Mouse (Mus musculus): ENCODE results near the gene Plxnb1. TPM values are rescaled to one million over a fixed set of nuclear protein-coding genes. Genes with fewer than 3 reads are reported as not detected.
"Not testable (repeated sequence)": the region's sequence is repeated elsewhere in the genome, so short reads cannot be mapped to it uniquely, and the experiment has no call there.

Plxnb1 gene
- total RNA-seq, 2 experiments from 2014 or later = 90.5 to 91.9 TPM

DNA sequence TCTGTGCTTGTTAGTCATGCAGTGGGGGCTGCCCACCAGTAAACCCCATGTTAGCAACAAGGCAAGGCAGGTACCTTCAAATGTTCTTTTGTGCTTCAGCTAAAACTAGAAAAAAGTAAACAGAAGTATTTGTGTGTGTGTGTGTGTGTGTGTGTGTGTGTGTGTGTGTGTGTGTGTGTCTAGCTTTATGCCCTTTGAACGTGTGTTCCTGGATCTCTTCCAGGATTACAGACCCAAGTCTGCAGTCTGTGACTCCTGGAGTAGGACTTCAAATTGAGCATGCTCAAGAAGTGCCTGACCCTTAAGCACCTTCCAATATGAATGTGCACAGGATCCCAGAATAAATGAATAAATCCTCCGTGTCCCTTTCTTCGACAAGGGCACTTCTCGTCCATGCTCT lies 31.9 kb downstream of the Plxnb1 start:
- no peak for DNase-seq (ENCODE audit: low spot score in 2 of 2)

DNA sequence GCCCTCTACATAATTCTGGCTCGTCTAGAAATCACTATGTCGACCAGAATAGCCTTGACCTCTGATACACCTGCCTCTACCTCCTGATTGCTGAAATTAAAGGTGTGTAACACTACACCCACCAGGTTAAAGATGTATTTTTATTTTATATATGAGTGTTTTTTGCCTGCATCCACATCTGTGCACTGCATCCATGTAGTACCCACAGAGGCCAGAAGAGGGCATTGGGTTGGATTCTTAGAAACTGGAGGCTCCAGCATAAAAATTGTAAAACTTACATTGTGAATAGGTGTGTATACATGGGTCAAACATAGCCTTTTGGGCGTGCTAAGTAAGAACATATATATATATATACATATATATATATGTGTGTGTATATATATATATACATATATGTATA lies 33.0 kb downstream of the Plxnb1 start:
- DNase-seq (ENCODE audit: low spot score in 2 of 2) = peak in 1 of 2 experiments; percentile 23

DNA sequence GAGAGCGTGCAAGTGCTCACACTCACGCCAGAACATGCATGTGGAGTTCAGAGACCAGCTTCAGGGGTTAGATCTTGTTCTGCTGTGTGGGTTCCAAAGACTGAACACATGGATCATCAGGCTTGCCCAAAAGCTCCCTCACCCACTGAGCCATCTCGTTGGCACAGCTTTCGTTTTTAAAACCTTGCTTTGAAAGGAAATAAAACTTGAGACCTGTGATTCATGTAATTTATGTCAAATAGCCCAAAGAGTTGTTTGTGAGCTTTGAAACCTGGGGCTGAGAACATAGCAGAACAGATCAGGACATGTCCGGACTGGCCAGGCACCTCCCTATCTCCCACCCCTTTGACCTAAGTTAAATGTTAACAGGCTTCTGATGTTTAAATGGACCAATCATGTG lies 34.9 kb downstream of the Plxnb1 start:
- no peak for DNase-seq (ENCODE audit: low spot score in 2 of 2)

DNA sequence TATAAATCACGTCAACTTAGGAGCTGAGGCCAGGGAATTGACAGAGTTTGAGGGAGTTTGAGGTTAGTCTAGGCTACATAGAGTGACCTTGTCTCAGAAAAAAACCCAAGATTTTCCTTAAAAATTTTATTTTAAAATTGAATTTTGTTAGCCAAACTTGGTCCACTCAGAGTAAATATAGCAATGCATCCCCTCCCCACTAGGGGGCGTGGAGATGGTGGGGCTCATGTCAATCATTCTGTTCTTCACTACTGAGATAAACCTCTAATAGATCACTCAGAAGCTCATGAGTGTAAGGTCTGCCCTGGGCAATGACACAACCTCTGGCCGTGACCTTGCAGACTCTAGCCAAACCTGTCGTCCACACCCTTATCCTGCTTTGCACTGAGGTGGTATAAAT lies 45.2 kb downstream of the Plxnb1 start:
- not testable (repeated sequence) for DNase-seq (ENCODE audit: low spot score in 2 of 2)

DNA sequence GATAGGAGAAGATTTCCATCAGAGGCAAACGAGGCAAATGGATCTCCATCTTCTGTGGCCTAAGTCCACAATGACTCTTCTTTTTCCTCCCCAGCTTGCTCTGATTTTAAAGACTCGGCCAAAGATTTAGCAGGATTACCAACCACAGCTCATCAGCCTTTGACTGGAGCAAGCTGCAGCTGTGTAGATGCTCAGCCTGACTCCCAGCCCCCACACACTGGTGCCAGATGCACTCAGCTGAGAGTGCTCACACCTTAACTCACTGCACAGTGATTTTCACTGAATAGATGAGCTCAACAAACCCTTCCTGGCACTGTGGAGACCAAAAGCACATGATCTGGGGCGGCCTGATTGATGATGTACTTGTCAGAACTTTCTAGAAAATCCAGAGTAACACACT lies 66.8 kb downstream of the Plxnb1 start, which contains the start of gene Fbxw21:
TSS of gene Fbxw21 (minus strand) at position 101 of the 400 bp plus-strand sequence.
- DNase-seq (ENCODE audit: low spot score in 2 of 2) = no peak

DNA sequence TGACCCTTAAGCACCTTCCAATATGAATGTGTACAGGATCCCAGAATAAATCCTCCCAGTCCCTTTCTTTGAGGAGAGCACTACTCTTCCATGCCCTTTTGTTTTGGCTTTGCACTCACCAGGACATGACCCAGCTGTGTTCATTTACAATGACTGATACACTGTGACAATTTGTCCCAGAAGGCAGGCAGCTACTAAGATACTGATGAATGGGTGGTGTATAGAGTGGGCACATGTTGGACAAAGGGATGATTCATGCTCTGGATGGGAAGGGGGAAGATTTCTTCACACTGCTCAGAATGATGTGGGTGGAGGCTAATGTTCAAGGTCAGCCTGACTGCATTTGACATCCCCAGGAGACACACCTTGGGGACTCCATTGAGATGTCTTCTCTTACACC lies 72.1 kb downstream of the Plxnb1 start:
- DNase-seq (ENCODE audit: low spot score in 2 of 2) = no peak

Other genes with a start within 250 kb of the Plxnb1 start
- 10 to 100 TPM; 31.5 to 33.6 TPM for gene Slc26a6, start 242.1 kb upstream of the Plxnb1 start, total RNA-seq (2021)
- under 1 TPM; 0.37 to 0.43 TPM for gene Tmem89, start 180.8 kb upstream of the Plxnb1 start, total RNA-seq (2021)
- gene Uqcrc1, start 158.8 kb upstream of the Plxnb1 start, total RNA-seq (2021) = 100 to 1,000 TPM; 388 to 394 TPM
- 1 to 10 TPM; 5.0 TPM for gene Col7a1, start 141.8 kb upstream of the Plxnb1 start, total RNA-seq (2021)
- not detected for gene Ucn2, start 109.4 kb upstream of the Plxnb1 start, total RNA-seq (2021)
- gene Pfkfb4, start 103.6 kb upstream of the Plxnb1 start, total RNA-seq (2021) = 10 to 100 TPM; 13.7 to 17.8 TPM
- 10 to 100 TPM; 42.5 to 49.9 TPM for gene Shisa5, start 56.8 kb upstream of the Plxnb1 start, total RNA-seq (2021)
- 10 to 100 TPM in 1 of 2 experiments, 1 to 10 TPM in 1; 9.9 to 10.8 TPM for gene Trex1, start 35.7 kb upstream of the Plxnb1 start, total RNA-seq (2021)
- 10 to 100 TPM; 27.3 to 31.7 TPM for gene Atrip, start 21.3 kb upstream of the Plxnb1 start, total RNA-seq (2021)
- 1 to 10 TPM; 7.4 to 9.4 TPM for gene Ccdc51, start 12.9 kb upstream of the Plxnb1 start, total RNA-seq (2021)
- 100 to 1,000 TPM; 304 to 316 TPM for gene Tma7, start 12.8 kb upstream of the Plxnb1 start, total RNA-seq (2021)
- not detected for gene Fbxw21, start 66.7 kb downstream of the Plxnb1 start, total RNA-seq (2021)
- not detected for gene Fbxw13, start 100.6 kb downstream of the Plxnb1 start, total RNA-seq (2021)
- gene Fbxw20, start 139.4 kb downstream of the Plxnb1 start, total RNA-seq (2021) = not detected
- not detected for gene Fbxw14, start 192.3 kb downstream of the Plxnb1 start, total RNA-seq (2021)
- not detected for gene Fbxw28, start 244.3 kb downstream of the Plxnb1 start, total RNA-seq (2021)

Data from layer of hippocampus, postnatal 14 days (tissue).